Mouse (Mus musculus): ENCODE results near the gene Col6a1.

DNA sequence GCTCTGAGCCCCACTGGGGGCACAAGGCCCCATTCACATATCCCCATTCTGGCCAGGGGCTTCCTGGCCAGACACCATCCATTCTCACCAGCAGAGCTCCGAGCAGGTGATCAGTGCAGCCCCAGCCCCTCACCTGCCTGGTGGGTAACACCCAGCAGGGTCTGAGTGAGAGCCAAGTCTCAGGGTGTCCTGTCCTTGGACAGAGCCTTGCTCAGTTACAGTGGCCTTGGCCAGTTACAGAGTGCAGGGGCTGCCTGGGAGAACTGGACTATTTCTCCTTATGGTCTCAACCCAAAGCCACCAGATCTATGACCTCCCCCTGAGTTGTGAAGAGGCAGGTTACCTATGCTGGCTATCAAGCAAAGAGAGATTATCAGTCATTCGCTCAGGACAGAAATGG is 871 bp downstream of the Col6a1 start:
- TF ChIP-seq POLR2A (IDR thresholded peaks at IDR 0.05; ENCODE audit: borderline replicate concordance, extremely low read depth, low read depth, low read length) (no peak), CTCF (IDR thresholded peaks at IDR 0.05; ENCODE audit: insufficient read depth, low read length) (no peak)

Data from lung, adult 2 months (tissue).